Mouse (Mus musculus) MEL (cell line): ENCODE results near the gene Farp1. TPM values are rescaled to one million over a fixed set of nuclear protein-coding genes. Genes with fewer than 3 reads are reported as not detected.

Experiments
- DNase-seq: peaks from one replicate; pipeline ENCODE4 v3.0.0; 2011; ENCODE audit warnings: low read depth, low spot score
- H3K27ac ChIP-seq: 2 replicates; pipeline ENCODE4 v1.5.1; 2012; ENCODE audit warnings: low read depth, mild to moderate bottlenecking, control low read depth, low read length, moderate library complexity; ENCODE audit not compliant: control insufficient read depth
- H3K27me3 ChIP-seq, 2 experiments: fragments of 150-350 bp in 1 of 2; sonication (generic) in 1 of 2; 2 replicates each; pipeline ENCODE4 v1.6.1; 2012; ENCODE audit warnings: low read length in 2 of 2, mild to moderate bottlenecking in 2 of 2, improper control_type of control experiment in 1 of 2, moderate library complexity in 1 of 2; ENCODE audit not compliant: insufficient read depth in 2 of 2, control insufficient read depth in 1 of 2
- H3K36me3 ChIP-seq, 2 experiments: 2 replicates each; pipeline ENCODE4 v1.6.1; 2012 to 2014; ENCODE audit warnings: low read length in 2 of 2, improper control_type of control experiment in 1 of 2, inconsistent platforms in 1 of 2, mild to moderate bottlenecking in 1 of 2; ENCODE audit not compliant: insufficient read depth in 2 of 2, control insufficient read depth in 1 of 2
- H3K4me1 ChIP-seq, 2 experiments: fragments of 150-350 bp in 1 of 2; sonication (generic) in 1 of 2; 2 replicates each; pipeline ENCODE4 v1.6.1; 2012; ENCODE audit warnings: low read length in 2 of 2, improper control_type of control experiment in 1 of 2, mild to moderate bottlenecking in 1 of 2; ENCODE audit not compliant: insufficient read depth in 2 of 2, control insufficient read depth in 1 of 2
- H3K4me3 ChIP-seq, 2 experiments: fragments of 150-350 bp in 1 of 2; sonication (generic) in 1 of 2; 2 replicates each; pipeline ENCODE4 v1.5.1; 2012; ENCODE audit warnings: low read depth in 2 of 2, low read length in 2 of 2, mild to moderate bottlenecking in 2 of 2, moderate library complexity in 2 of 2, control low read depth in 1 of 2, improper control_type of control experiment in 1 of 2; ENCODE audit not compliant: control insufficient read depth in 1 of 2, insufficient read depth in 1 of 2
- H3K79me2 ChIP-seq: 2 replicates; pipeline ENCODE4 v1.6.1; 2012; ENCODE audit warnings: mild to moderate bottlenecking, low read length, moderate library complexity; ENCODE audit not compliant: control insufficient read depth, poor library complexity, insufficient read depth
- H3K9ac ChIP-seq: 2 replicates; pipeline ENCODE4 v1.6.1; 2012; ENCODE audit warnings: low read depth, mild to moderate bottlenecking, control low read depth, low read length, moderate library complexity; ENCODE audit not compliant: control insufficient read depth, poor library complexity, severe bottlenecking
- H3K9me3 ChIP-seq: fragments of 150-350 bp; sonication (generic); replicated peaks from 2 replicates; pipeline ENCODE4 v1.6.1; 2012; ENCODE audit warnings: mild to moderate bottlenecking, low read length, improper control_type of control experiment, moderate library complexity; ENCODE audit not compliant: insufficient read depth
- BHLHE40 ChIP-seq: IDR thresholded peaks from 2 replicates; pipeline ENCODE4 v1.6.1; 2012; ENCODE audit warnings: low read depth, mild to moderate bottlenecking, inconsistent platforms, low read length, improper control_type of control experiment, borderline replicate concordance
- CTCF ChIP-seq, 3 experiments: IDR thresholded peaks in 2 of 3; conservative IDR thresholded peaks in 1 of 3; 2 replicates each; pipeline ENCODE4 v1.5.1; 2011 to 2012; ENCODE audit warnings: low read length in 3 of 3, low read depth in 2 of 3, mild to moderate bottlenecking in 2 of 3, improper control_type of control experiment in 1 of 3, inconsistent platforms in 1 of 3, mixed read lengths in 1 of 3, moderate library complexity in 1 of 3; ENCODE audit not compliant: control insufficient read depth in 1 of 3, insufficient read depth in 1 of 3, poor library complexity in 1 of 3, severe bottlenecking in 1 of 3
- E2F4 ChIP-seq: IDR thresholded peaks from 2 replicates; pipeline ENCODE4 v1.6.1; 2011; ENCODE audit warnings: low read depth, low read length, improper control_type of control experiment, borderline replicate concordance
- EP300 ChIP-seq, 2 experiments: IDR thresholded peaks; 2 replicates each; pipeline ENCODE4 v1.6.1; 2011; ENCODE audit warnings: improper control_type of control experiment in 2 of 2, low read length in 2 of 2, low read depth in 1 of 2, mild to moderate bottlenecking in 1 of 2
- ETS1 ChIP-seq: IDR thresholded peaks from 2 replicates; pipeline ENCODE4 v1.6.1; 2012; ENCODE audit warnings: low read depth, mild to moderate bottlenecking, inconsistent platforms, low read length, improper control_type of control experiment, moderate library complexity
- HCFC1 ChIP-seq: IDR thresholded peaks from 2 replicates; pipeline ENCODE4 v1.6.1; 2012; ENCODE audit warnings: low read depth, mild to moderate bottlenecking, inconsistent platforms, low read length, improper control_type of control experiment, moderate library complexity
- JUND ChIP-seq: IDR thresholded peaks from 2 replicates; pipeline ENCODE4 v1.6.1; 2011; ENCODE audit warnings: low read depth, mild to moderate bottlenecking, improper control_type of control experiment, low read length
- KAT2A ChIP-seq: conservative IDR thresholded peaks from 2 replicates; pipeline ENCODE4 v1.6.1; 2012; ENCODE audit warnings: low read depth, low read length, improper control_type of control experiment, inconsistent platforms
- MAFK ChIP-seq: IDR thresholded peaks from 2 replicates; pipeline ENCODE4 v1.6.1; 2011; ENCODE audit warnings: low read depth, mild to moderate bottlenecking, low read length, improper control_type of control experiment, borderline replicate concordance
- MAZ ChIP-seq: IDR thresholded peaks from 2 replicates; pipeline ENCODE4 v1.6.1; 2012; ENCODE audit warnings: low read depth, mild to moderate bottlenecking, inconsistent platforms, low read length, improper control_type of control experiment
- MEF2A ChIP-seq: IDR thresholded peaks from 2 replicates; pipeline ENCODE4 v1.6.1; 2014; ENCODE audit warnings: low read depth, mild to moderate bottlenecking, inconsistent platforms, low read length, improper control_type of control experiment; ENCODE audit not compliant: poor library complexity, insufficient replicate concordance, severe bottlenecking; ENCODE audit errors: extremely low read depth
- MXI1 ChIP-seq: IDR thresholded peaks from 2 replicates; pipeline ENCODE4 v1.6.1; 2011; ENCODE audit warnings: mild to moderate bottlenecking, low read depth, low read length, improper control_type of control experiment
- MYB ChIP-seq: IDR thresholded peaks from 2 replicates; pipeline ENCODE4 v1.6.1; 2011; ENCODE audit warnings: mild to moderate bottlenecking, low read depth, low read length, improper control_type of control experiment
- MYC ChIP-seq: IDR thresholded peaks from 2 replicates; pipeline ENCODE4 v1.6.1; 2011; ENCODE audit warnings: low read depth, mild to moderate bottlenecking, low read length, improper control_type of control experiment, moderate library complexity
- NELFE ChIP-seq: IDR thresholded peaks from 2 replicates; pipeline ENCODE4 v1.6.1; 2011; ENCODE audit warnings: low read depth, low read length, improper control_type of control experiment
- NRF1 ChIP-seq: IDR thresholded peaks from 2 replicates; pipeline ENCODE4 v1.6.1; 2014; ENCODE audit warnings: low read depth, mild to moderate bottlenecking, inconsistent platforms, low read length, improper control_type of control experiment, moderate library complexity; ENCODE audit not compliant: poor library complexity, insufficient read depth, severe bottlenecking
- POLR2A ChIP-seq, 2 experiments: IDR thresholded peaks; 2 replicates each; pipeline ENCODE4 v1.6.1; 2011 to 2012; ENCODE audit warnings: low read length in 2 of 2, mild to moderate bottlenecking in 2 of 2, control low read depth in 1 of 2, improper control_type of control experiment in 1 of 2, low read depth in 1 of 2, moderate library complexity in 1 of 2; ENCODE audit not compliant: control insufficient read depth in 1 of 2, insufficient read depth in 1 of 2, poor library complexity in 1 of 2
- POLR2AphosphoS2 ChIP-seq: IDR thresholded peaks from 2 replicates; pipeline ENCODE4 v1.6.1; 2011; ENCODE audit warnings: low read length, improper control_type of control experiment
- RAD21 ChIP-seq: IDR thresholded peaks from 2 replicates; pipeline ENCODE4 v1.6.1; 2011; ENCODE audit warnings: mild to moderate bottlenecking, low read depth, low read length, improper control_type of control experiment
- TBP ChIP-seq: IDR thresholded peaks from 2 replicates; pipeline ENCODE4 v1.8.0; 2011; ENCODE audit warnings: low read depth, low read length, improper control_type of control experiment
- USF2 ChIP-seq, 2 experiments: IDR thresholded peaks; 2 replicates each; pipeline ENCODE4 v1.6.1; 2011 to 2012; ENCODE audit warnings: improper control_type of control experiment in 2 of 2, low read length in 2 of 2, borderline replicate concordance in 1 of 2, inconsistent platforms in 1 of 2, low read depth in 1 of 2, mild to moderate bottlenecking in 1 of 2; ENCODE audit not compliant: insufficient read depth in 1 of 2
- ZC3H11A ChIP-seq: IDR thresholded peaks from 2 replicates; pipeline ENCODE4 v1.6.1; 2012; ENCODE audit warnings: low read depth, mild to moderate bottlenecking, inconsistent platforms, low read length, improper control_type of control experiment
- ZKSCAN1 ChIP-seq: IDR thresholded peaks from 2 replicates; pipeline ENCODE4 v1.6.1; 2012; ENCODE audit warnings: low read depth, mild to moderate bottlenecking, inconsistent platforms, low read length, improper control_type of control experiment, moderate library complexity
- ZMIZ1 ChIP-seq: IDR thresholded peaks from 2 replicates; pipeline ENCODE4 v1.6.1; 2012; ENCODE audit warnings: low read depth, mild to moderate bottlenecking, inconsistent platforms, low read length, improper control_type of control experiment, moderate library complexity
- ZNF384 ChIP-seq: IDR thresholded peaks from 2 replicates; pipeline ENCODE4 v1.6.1; 2012; ENCODE audit warnings: low read depth, mild to moderate bottlenecking, inconsistent platforms, low read length, improper control_type of control experiment
- polyA plus RNA-seq, 2 experiments: library from polyadenylated mRNA; stranded (reverse) in 1 of 2; unstranded in 1 of 2; fragments of >175 nt in 1 of 2; fragments of >200 nt in 1 of 2; gene quantifications; 2 replicates each; pipeline versions ENCODE4 v1.2.1 to v1.2.4; 2012; ENCODE audit warnings: low replicate concordance in 2 of 2, low read depth in 1 of 2; ENCODE audit not compliant: insufficient read length in 2 of 2, insufficient read depth in 1 of 2, missing spikeins in 1 of 2
- total RNA-seq: library from RNA; depleted of rRNA; stranded (reverse); fragments of 300-350 nt; gene quantifications from 2 replicates; pipeline ENCODE4 v1.2.3, GENCODE M21; 2012

The Farp1 gene
- total and polyA plus RNA-seq, 3 experiments, result 0.62 to 1.1 TPM; not detected in 1

DNA sequence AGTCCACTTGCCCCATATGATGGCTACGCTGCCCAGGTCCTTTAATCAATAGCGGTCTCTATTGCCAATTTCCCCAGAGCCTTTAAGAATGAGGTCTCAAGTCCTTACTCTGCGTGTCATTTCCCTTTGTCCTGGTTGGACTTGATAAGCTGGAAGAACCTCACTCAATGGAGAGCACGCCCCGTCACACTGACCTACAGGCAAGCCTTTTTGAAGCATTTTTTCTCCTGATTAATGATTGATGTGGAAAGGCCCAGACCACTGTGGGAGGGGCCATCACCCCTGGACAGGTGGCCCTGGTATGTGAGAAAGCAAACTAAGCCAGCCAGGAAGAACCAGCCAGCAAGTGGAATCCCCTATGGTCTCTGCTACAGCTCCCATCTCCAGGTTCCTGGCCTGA is 263.5 kb downstream of the Farp1 start:
- TF ChIP-seq MAZ (no peak), KAT2A (no peak), NELFE (no peak), MYC (no peak), HCFC1 (no peak), ZMIZ1 (no peak), MYB (no peak), BHLHE40 (no peak), RAD21 (no peak), ZC3H11A (no peak)
- TF ChIP-seq, all 39 proteins: peak for 0
- Histone ChIP-seq H3K27me3 (no peaks in the 10 kb centered on the region), H3K9me3 (no peaks in the 10 kb centered on the region), H3K4me1 (no peaks in the 10 kb centered on the region), H3K79me2 (no peaks in the 10 kb centered on the region), H3K9ac (no peak overlapping the region), H3K27ac (no peak overlapping the region), H3K36me3 (peaks cover 0 to 11% of the 10 kb centered on the region in 2 experiments; a peak in 2 of 4 replicates), H3K4me3 (no peak overlapping the region)
- DNase-seq, result no peak

DNA sequence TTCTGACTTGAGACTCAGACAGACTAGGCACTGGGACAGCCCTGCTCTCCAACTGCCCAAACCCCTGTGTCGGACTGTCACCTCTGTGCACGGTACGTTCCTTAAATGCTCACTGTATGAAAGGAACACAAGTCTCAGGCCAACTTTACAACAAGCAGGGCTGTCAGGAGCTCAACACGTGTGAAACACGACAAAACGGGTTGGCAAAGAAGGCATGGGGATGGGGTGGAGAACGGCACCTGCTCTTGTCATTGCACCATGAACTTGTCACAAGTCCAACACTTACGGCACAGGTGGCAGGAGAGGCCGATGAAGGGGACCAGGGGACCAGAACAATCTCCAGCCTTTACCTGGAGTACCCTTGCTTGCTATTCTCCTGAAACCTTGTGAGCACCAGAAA is 264.1 kb downstream of the Farp1 start:
- Histone ChIP-seq H3K27me3 (no peaks in the 10 kb centered on the region), H3K4me1 (no peaks in the 10 kb centered on the region), H3K4me3 (no peak overlapping the region), H3K27ac (no peak overlapping the region), H3K36me3 (peaks cover 0 to 9% of the 10 kb centered on the region in 2 experiments; a peak in 2 of 4 replicates), H3K79me2 (no peaks in the 10 kb centered on the region; the same call in 1 of the 2 replicates), H3K9ac (no peak overlapping the region), H3K9me3 (no peaks in the 10 kb centered on the region)
- DNase-seq, result no peak
- TF ChIP-seq EP300 (IDR thresholded peaks at IDR 0.05; ENCODE audit: low read depth in 1 of 2, low read length in 2 of 2), result no peak
- no peak for TF ChIP-seq USF2 (IDR thresholded peaks at IDR 0.05; ENCODE audit: borderline replicate concordance in 1 of 2, insufficient read depth in 1 of 2, low read depth in 1 of 2, low read length in 2 of 2)
- no peak for TF ChIP-seq NRF1
- TF ChIP-seq ZKSCAN1, result no peak
- no peak for TF ChIP-seq CTCF (IDR thresholded peaks at IDR 0.05 in 2 of 3, conservative IDR thresholded peaks at IDR 0.05 in 1 of 3; ENCODE audit: control insufficient read depth in 1 of 3, insufficient read depth in 1 of 3, low read depth in 2 of 3, low read length in 3 of 3, poor library complexity in 1 of 3, severe bottlenecking in 1 of 3)
- no peak for TF ChIP-seq POLR2AphosphoS2
- no peak for TF ChIP-seq JUND
- no peak for TF ChIP-seq BHLHE40
- no peak for TF ChIP-seq ZNF384
- no peak for TF ChIP-seq MEF2A
- no peak for TF ChIP-seq POLR2A (IDR thresholded peaks at IDR 0.05; ENCODE audit: control insufficient read depth in 1 of 2, insufficient read depth in 1 of 2, low read depth in 1 of 2, low read length in 2 of 2, poor library complexity in 1 of 2)
- no peak for TF ChIP-seq MAFK
- TF ChIP-seq MYB, result no peak
- no peak for TF ChIP-seq TBP
- no peak for TF ChIP-seq MXI1
- TF ChIP-seq E2F4, result no peak
- no peak for TF ChIP-seq ETS1
